Mouse (Mus musculus) liver, postnatal 0 days (tissue): ENCODE results near the gene Clic6. TPM values are rescaled to one million over a fixed set of nuclear protein-coding genes. Genes with fewer than 3 reads are reported as not detected.

Source experiments
- ATAC-seq: fragments of 200-750 bp; cut with Nextera tagmentation; 2 replicates; pipeline ENCODE4 v1.8.0; 2017; ENCODE audit warnings: mild to moderate bottlenecking, moderate library complexity
- DNase-seq: peaks from one replicate; pipeline ENCODE4 v3.0.0-alpha.2; 2016
- H3K27ac ChIP-seq: fragments of 300-500 bp; sonication (generic); 2 replicates; pipeline ENCODE4 v1.5.1; 2014; ENCODE audit warnings: antibody characterized with exemption, moderate library complexity, mild to moderate bottlenecking, low read depth
- H3K27me3 ChIP-seq: fragments of 300-500 bp; sonication (generic); 2 replicates; pipeline ENCODE4 v1.6.1; 2014; ENCODE audit warnings: low read length, control low read depth, mixed read lengths; ENCODE audit not compliant: insufficient read depth
- H3K36me3 ChIP-seq: fragments of 300-500 bp; sonication (generic); replicated peaks from 2 replicates; pipeline ENCODE4 v1.6.1; 2014; ENCODE audit warnings: mild to moderate bottlenecking, control low read depth, low read length, moderate library complexity, mixed read lengths; ENCODE audit not compliant: insufficient read depth
- H3K4me1 ChIP-seq: fragments of 300-500 bp; sonication (generic); 2 replicates; pipeline ENCODE4 v1.6.1; 2014; ENCODE audit warnings: antibody characterized with exemption, mild to moderate bottlenecking, control low read depth; ENCODE audit not compliant: insufficient read depth
- H3K4me2 ChIP-seq: fragments of 300-500 bp; sonication (generic); 2 replicates; pipeline ENCODE4 v1.6.1; 2014; ENCODE audit warnings: low read depth, mild to moderate bottlenecking, low read length, moderate library complexity, mixed read lengths
- H3K4me3 ChIP-seq: fragments of 300-500 bp; sonication (generic); 2 replicates; pipeline ENCODE4 v1.5.1; 2014; ENCODE audit warnings: low read depth, low read length
- H3K9ac ChIP-seq: fragments of 300-500 bp; sonication (generic); replicated peaks from 2 replicates; pipeline ENCODE4 v1.6.1; 2014; ENCODE audit warnings: mild to moderate bottlenecking, moderate library complexity
- H3K9me3 ChIP-seq: fragments of 300-500 bp; sonication (generic); 2 replicates; pipeline ENCODE4 v1.6.1; 2016; ENCODE audit warnings: mild to moderate bottlenecking, control low read depth, low read length, mixed read lengths
- CTCF ChIP-seq: sonication (generic); IDR thresholded peaks from 2 replicates; pipeline ENCODE4 v1.5.1; 2016; ENCODE audit warnings: antibody characterized with exemption, low read depth
- EP300 ChIP-seq: IDR thresholded peaks from 2 replicates; pipeline ENCODE4 v1.6.1; 2016; ENCODE audit warnings: antibody characterized with exemption, low read depth, mild to moderate bottlenecking
- WGBS: fragments of 180-500 bp; shearing (Covaris S2); extraction: QIAGEN DNeasy Blood & Tissue Kit; methylation state at CpG from one replicate; pipeline ENCODE4 v1.1.7; 2014; ENCODE audit not compliant: insufficient replicate concordance; 5-methylcytosine and 5-hydroxymethylcytosine counted together
- polyA plus RNA-seq: library from polyadenylated mRNA; unstranded; fragments of >200 nt; fragmentation: Nextera tagmentation; extraction: Ambion mirVana; gene quantifications from 2 replicates; pipeline ENCODE4 v1.2.1, GENCODE M21; 2015

Clic6 gene
- polyA plus RNA-seq, 1 experiment from 2014 or later: 0.32 TPM

DNA sequence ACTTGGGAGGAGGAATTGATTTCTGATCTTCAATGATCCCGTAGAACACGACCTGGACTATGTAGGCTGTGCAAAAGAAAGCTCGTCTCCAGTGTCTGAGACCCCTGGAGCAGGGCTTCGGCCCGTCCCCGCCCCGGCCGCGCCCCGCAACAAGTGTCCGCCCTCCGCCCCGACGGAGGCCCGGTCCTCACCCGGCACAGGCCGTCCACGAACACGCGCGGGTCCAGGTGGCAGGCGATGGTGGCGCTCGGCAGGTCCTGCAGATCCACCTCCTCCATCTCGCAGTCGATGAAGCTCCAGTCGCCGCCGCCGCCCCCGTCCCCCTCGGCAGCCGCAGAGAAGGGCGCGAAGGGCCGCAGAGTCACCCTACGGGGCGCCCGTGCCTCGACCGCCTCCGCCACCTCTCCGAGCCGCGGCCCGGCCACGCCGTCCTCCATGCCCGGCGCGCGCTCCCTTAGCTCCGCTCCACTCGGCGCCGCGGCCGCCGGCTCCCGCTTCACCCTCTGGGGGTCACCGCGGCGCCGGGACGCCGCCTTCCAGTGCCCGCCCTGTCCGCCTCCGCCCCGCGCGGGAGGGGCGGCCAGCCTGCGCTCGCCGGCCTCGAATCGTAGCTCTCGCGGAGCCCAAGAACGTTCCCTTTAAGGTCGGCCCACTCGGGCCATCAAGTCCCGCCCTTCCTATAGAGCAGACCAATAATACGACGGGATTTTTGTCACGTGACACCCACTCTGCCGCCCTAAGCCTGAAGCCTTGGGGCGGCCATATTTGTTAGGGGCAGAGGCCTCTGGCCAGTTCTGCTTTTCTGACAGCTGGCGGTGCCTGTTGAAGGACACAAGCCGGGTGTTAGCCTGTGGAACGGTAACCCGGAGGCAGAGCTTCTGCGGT, 19.7 kb upstream of the Clic6 start:
- TF ChIP-seq CTCF: 0 out of 2 replicates have a peak, but pooled peaks have one; percentile 7
- no peak for TF ChIP-seq EP300
- peak overlapping the region; percentile 84 for H3K9ac ChIP-seq
- ATAC-seq (peak; percentile 100), DNase-seq (peak; percentile 94)
- peak overlapping the region; percentile 93 for H3K4me2 ChIP-seq
- H3K4me1 ChIP-seq: peaks cover 16% of the 10 kb centered on the region
- no peaks in the 10 kb centered on the region for H3K27me3 ChIP-seq
- H3K27ac ChIP-seq: peak overlapping the region; percentile 64
- peak overlapping the region; percentile 84 for H3K4me3 ChIP-seq
- WGBS: under 1% methylated on average over 78 of the region's 94 CpGs
- no peaks in the 10 kb centered on the region for H3K36me3 ChIP-seq
- no peaks in the 10 kb centered on the region for H3K9me3 ChIP-seq

DNA sequence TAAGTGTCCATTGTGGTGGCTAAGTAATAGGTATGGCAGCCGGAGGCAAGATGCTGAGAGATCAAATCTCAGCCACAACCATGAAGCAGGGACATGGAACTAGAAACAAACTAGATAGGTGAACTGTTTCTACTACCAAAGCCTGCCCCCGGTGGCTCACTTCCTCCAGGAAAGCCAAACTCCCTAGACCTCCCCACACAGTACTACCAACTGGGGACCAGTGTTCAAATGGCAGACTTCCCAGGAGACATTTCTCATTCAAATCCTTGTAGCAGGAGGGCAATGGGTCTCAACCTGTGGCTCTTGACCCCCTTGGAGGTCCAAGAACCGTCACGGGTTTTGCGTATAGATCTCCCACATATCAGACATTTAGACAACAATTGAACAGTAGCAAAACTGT, 18.5 kb upstream of the Clic6 start:
- H3K36me3 ChIP-seq: no peaks in the 10 kb centered on the region
- H3K9ac ChIP-seq: no peak overlapping the region
- WGBS: 74% methylated on average over 5 of the region's 5 CpGs
- H3K9me3 ChIP-seq: no peaks in the 10 kb centered on the region
- H3K4me2 ChIP-seq: no peak overlapping the region
- no peaks in the 10 kb centered on the region for H3K27me3 ChIP-seq
- H3K4me3 ChIP-seq: no peak overlapping the region
- H3K27ac ChIP-seq: no peak overlapping the region
- TF ChIP-seq CTCF: peak; percentile 13; the same call in 1 of the 2 replicates
- no peak for TF ChIP-seq EP300
- DNase-seq (no peak), ATAC-seq (no peak)
- H3K4me1 ChIP-seq: peaks cover 16% of the 10 kb centered on the region

DNA sequence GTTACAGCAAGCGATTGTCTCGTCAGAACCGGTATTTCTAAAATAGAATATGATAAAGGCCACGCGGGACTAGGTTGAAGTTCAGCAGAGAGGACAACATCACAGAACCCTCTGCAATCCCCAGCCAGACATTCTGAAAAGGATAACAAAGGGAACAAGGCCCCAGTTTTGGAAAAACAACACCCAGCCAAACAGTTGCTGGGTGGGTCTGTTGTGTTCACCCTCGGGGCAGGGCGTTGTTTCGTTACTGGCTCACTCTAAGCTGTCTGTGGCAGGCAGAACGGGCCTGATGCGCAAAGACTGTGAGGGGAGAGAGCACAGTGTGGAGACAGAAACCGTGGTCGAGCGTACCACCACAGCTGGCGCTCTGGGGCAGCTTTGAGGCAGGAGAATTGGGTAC, 17.1 kb upstream of the Clic6 start:
- TF ChIP-seq EP300: no peak
- no peak for TF ChIP-seq CTCF
- no peak for ATAC-seq

DNA sequence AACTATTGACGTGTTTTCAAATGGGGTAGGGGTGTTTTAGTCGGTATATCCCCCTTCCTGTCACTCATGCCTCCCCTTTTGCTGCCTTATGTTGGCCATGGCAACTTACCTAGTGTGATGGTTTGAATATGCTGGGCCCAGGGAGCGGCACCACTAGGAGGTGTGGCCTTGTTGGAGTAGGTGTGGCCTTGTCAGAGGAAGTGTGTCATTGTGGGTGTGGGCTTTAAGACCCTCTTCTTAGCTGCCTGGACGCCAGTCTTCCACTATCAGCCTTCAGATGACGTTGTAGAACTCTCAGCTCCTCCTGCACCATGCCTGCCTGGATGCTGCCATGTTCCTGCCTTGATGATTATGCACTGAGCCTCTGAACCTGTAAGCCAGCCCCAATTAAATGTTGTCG, 14.8 kb upstream of the Clic6 start, which contains the start of gene Rcan1:
TSS of gene Rcan1 (minus strand) at position 162 of the 400 bp plus-strand sequence.
- Histone ChIP-seq H3K27me3 (no peaks in the 10 kb centered on the region), H3K9me3 (no peaks in the 10 kb centered on the region), H3K27ac (no peak within 1 kb of the TSS), H3K36me3 (no peaks in the 10 kb centered on the region), H3K4me2 (no peak within 1 kb of the TSS), H3K4me3 (no peak within 1 kb of the TSS), H3K9ac (no peak within 1 kb of the TSS), H3K4me1 (peaks cover under 1% of the 10 kb centered on the region)
- ATAC-seq: no peak
- WGBS: 65% methylated on average over 6 of the region's 6 CpGs
- no peak for TF ChIP-seq EP300
- TF ChIP-seq CTCF: no peak
- DNase-seq: no peak

More for the DNA sequence above, 17.1 kb upstream of the Clic6 start:
- peaks cover 16% of the 10 kb centered on the region for H3K4me1 ChIP-seq
- no peak overlapping the region for H3K27ac ChIP-seq
- no peaks in the 10 kb centered on the region for H3K9me3 ChIP-seq
- H3K9ac ChIP-seq: no peak overlapping the region
- H3K36me3 ChIP-seq: no peaks in the 10 kb centered on the region
- no peak overlapping the region for H3K4me2 ChIP-seq
- no peak overlapping the region for H3K4me3 ChIP-seq
- 76% methylated on average over 14 of the region's 14 CpGs for WGBS
- H3K27me3 ChIP-seq: no peaks in the 10 kb centered on the region
- no peak for DNase-seq

DNA sequence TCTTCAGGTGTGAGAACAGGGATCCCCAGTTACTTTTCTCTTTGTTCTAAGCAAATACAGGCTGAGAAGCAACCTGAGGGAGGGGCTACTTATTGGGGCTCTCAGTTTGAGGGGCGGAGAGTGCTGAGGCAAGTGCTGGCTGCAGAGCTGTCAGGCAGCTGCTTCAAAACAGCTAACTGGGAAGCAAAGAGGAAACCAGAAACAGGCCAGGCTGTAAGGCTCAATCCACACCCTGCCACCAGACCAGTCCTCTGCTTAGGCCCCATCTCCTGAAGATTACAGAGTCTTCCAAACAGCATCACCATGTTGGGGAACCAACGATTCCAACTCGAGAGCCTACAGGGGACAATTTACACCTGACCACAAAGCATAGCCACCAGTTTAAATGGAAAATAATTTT, 12.6 kb upstream of the Clic6 start:
- no peak overlapping the region for H3K4me3 ChIP-seq
- no peak for ATAC-seq
- WGBS: 74% methylated on average over 3 of the region's 3 CpGs

DNA sequence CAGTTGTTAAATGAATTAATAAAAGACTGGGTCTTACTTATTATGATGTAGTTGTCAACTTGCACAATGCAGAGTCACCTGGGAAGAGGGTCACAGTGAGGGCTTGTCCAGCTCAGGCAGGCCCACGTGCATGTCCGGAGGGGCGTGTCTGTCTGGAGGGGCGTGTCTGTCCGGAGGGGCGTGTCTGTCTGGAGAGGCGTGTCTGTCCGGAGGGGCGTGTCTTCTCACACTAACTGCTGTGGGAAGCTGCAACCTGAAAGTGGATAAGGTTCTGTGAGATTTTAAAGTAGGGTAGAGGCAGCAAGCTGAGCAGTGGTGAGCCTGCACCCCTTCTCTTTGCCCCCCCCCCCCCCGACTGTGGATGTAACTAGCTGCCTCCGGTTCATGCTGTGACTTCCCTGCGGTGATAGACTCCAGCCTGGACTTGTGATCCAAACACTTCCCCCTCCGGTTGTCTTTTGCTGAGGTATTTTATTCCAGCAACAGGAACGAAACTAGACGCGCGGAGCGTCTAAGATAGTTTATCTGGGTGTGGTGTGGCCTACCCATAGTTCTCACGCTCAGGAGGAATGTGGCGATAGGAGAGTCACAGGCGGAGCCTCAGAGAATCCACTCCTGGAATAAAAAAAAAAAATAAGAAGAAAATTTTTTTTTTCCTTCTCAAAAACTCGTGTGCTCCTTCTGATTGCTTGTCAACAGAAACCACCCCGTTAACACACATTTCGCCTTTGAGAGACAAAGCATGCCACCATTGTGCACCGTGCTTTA, 10.3 kb upstream of the Clic6 start:
- Histone ChIP-seq H3K36me3 (no peaks in the 10 kb centered on the region), H3K27ac (no peak overlapping the region), H3K4me1 (no peaks in the 10 kb centered on the region), H3K4me2 (peak overlapping the region; percentile 36), H3K9me3 (no peaks in the 10 kb centered on the region), H3K9ac (no peak overlapping the region), H3K27me3 (peaks cover 16% of the 10 kb centered on the region), H3K4me3 (peak overlapping the region; percentile 3; the same call in 1 of the 2 replicates)
- DNase-seq: peak; percentile 78
- WGBS: 50% methylated on average over 24 of the region's 25 CpGs
- TF ChIP-seq EP300 (no peak), CTCF (no peak)
- ATAC-seq: peak; percentile 91

More for the DNA sequence above, 12.6 kb upstream of the Clic6 start:
- TF ChIP-seq CTCF: no peak
- no peak for TF ChIP-seq EP300
- DNase-seq: no peak
- H3K36me3 ChIP-seq: no peaks in the 10 kb centered on the region
- peaks cover 6% of the 10 kb centered on the region; the same call in 1 of the 2 replicates for H3K27me3 ChIP-seq
- H3K4me2 ChIP-seq: no peak overlapping the region
- no peak overlapping the region for H3K27ac ChIP-seq
- no peaks in the 10 kb centered on the region for H3K9me3 ChIP-seq
- H3K9ac ChIP-seq: no peak overlapping the region
- no peaks in the 10 kb centered on the region for H3K4me1 ChIP-seq
